Mouse (Mus musculus): ENCODE results near the gene Fgf2. TPM values are rescaled to one million over a fixed set of nuclear protein-coding genes. Genes with fewer than 3 reads are reported as not detected.

The Fgf2 gene
- 2.4 TPM for polyA plus RNA-seq (2017; shearing (Covaris generic))

DNA sequence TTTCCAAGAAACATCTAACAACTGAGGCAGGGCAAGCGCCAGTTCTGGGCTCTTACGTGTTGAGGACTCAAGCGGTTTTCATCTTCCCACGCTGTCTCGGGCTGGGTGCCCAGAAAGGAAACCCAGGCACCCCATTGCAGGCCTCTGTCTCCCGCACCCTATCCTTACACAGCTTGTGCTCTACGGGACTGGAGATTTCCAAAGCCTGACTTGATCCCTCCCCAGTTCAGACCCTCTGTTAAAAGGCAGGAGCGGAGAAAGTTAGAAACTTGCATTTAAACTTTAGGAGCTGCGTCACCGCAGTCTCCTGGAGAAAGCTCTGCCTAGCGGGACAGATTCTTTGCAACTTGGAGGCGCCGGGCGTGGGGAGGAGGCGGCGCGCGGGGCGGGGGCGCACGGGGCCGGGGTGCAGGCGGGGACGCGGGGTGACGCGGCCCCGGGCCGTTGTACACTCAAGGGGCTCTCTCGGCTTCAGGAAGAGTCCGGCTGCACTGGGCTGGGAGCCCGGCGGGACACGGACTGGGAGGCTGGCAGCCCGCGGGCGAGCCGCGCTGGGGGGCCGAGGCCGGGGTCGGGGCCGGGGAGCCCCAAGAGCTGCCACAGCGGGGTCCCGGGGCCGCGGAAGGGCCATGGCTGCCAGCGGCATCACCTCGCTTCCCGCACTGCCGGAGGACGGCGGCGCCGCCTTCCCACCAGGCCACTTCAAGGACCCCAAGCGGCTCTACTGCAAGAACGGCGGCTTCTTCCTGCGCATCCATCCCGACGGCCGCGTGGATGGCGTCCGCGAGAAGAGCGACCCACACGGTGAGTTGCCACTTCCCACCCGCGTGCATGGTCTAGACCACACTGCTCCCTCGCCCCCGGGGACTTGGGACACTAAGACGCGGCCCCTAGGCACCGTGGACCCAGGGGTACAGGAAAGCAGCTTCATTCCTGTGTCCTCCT lies at the start of gene Fgf2:
Gene Fgf2, plus strand, starts transcription at position 126 of the 945 bp plus-strand sequence.

DNA sequence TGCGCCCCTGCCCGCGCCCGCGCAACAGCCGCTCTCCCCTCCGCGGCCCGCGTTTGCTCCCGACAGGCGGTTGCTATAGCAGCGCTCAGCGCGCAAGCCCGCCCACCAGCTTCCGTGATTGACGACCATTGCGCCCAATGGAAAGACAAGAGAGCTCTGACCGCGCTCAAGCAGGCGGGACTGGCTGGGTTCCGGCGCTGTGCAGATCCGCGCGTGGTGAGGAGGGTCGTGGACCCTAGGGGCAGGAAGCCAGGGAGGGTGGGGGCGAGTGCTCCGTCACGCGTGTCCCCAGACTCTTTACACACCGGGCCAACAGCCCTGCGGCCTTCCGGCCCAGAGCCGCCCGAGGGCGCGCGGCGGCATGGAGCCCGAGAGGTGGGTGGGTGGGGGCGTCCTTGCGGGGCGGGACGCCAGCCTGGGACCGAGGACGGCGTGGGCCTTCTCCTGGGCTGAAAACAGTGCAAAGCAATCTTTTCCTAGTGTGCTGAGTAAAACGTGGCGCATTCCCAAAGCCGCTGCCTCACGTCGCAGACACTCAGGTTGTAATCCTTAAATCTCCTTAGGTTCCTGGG lies 35.7 kb upstream of the Fgf2 start, which contains the start of the genes Bbs12 and Cetn4:
Gene Bbs12, plus strand, starts transcription at position 185 of the 572 bp plus-strand sequence.
Gene Cetn4, minus strand, starts transcription at position 339 of the 572 bp plus-strand sequence.

DNA sequence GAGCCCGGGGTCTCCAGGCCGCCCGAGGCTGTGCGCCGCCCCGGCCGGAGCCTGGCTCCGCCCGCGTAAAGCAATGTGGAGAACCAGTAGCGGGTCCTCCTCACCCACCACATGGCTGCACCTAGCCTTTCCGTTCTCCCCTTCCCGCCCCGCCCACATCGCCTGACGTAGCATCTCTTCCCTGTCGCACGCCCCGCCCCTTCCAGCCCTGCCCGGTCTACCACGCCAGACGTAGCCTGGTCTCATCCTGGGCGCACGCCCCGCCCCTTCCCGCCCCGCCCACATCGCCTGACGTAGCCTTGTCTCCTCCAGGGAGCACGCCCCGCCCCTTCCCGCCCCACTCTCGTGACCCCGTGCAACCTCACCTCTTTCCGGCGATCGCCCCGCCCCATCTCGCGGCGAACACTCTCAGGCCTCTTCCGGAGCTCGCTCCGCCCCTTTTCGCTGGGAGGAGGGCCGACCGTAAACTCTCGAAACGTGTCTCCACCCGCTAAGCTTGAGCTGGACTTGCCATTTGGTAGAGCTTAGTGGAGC lies 71.4 kb downstream of the Fgf2 start, which contains the start of gene Spata5:
Gene Spata5, plus strand, starts transcription at position 439 of the 534 bp plus-strand sequence.

DNA sequence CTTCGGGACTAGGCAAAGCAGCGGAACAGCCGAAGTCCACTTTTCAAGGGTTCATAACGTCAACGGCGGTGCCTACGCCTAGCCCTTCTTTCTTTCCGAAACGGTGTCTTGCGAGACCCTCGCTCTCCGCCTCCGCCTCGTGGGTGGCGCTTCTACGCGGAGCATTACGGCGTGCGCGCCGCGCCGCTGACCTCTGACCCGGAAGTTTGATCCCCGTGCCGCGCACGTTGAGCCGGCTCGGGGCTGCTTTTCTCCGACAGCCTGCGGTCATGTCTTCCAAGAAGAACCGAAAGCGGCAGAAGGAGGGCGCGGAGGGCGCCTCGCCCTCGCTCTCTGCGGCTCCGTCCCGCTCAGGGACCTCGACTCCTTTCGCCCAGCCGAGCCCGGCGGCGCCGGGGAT lies 71.9 kb downstream of the Fgf2 start, which contains the start of gene Nudt6:
Gene Nudt6, minus strand, starts transcription at position 140 of the 400 bp plus-strand sequence.

Other genes starting within 250 kb of the Fgf2 start
- 1.8 TPM for gene Il2, start 222.4 kb upstream of the Fgf2 start, polyA plus RNA-seq (2017; shearing (Covaris generic))
- gene Il21, start 115.7 kb upstream of the Fgf2 start, polyA plus RNA-seq (2017; shearing (Covaris generic)): 13.4 TPM
- 5.4 TPM for gene Bbs12, start 35.8 kb upstream of the Fgf2 start, polyA plus RNA-seq (2017; shearing (Covaris generic))
- 1.2 TPM for gene Cetn4, start 35.6 kb upstream of the Fgf2 start, polyA plus RNA-seq (2017; shearing (Covaris generic))
- 50.9 TPM for gene Spata5, start 71.5 kb downstream of the Fgf2 start, polyA plus RNA-seq (2017; shearing (Covaris generic))
- 23.1 TPM for gene Nudt6, start 71.9 kb downstream of the Fgf2 start, polyA plus RNA-seq (2017; shearing (Covaris generic))

Measured in activated CD4-positive, CD25-positive, alpha-beta regulatory T cell, adult 9 weeks (primary cell).